Mouse (Mus musculus) lung, adult 2 months (tissue): ENCODE results near the gene Fras1.

Source experiments
- CTCF ChIP-seq: fragments of 200-500 bp; IDR thresholded peaks from 2 replicates; pipeline ENCODE4 v1.5.1; 2011; ENCODE audit warnings: mild to moderate bottlenecking, low read length, control low read depth; ENCODE audit not compliant: insufficient read depth
- POLR2A ChIP-seq: fragments of 200-500 bp; IDR thresholded peaks from 2 replicates; pipeline ENCODE4 v1.6.1; 2011; ENCODE audit warnings: low read depth, mild to moderate bottlenecking, control low read depth, low read length, borderline replicate concordance; ENCODE audit errors: extremely low read depth

GRCm38 (mm10) chr5:96712799-96713198, 339.0 kb downstream of the Fras1 start:
- TF ChIP-seq POLR2A = no peak
- no peak for TF ChIP-seq CTCF
